Mouse (Mus musculus) lung, embryonic 14.5 days (tissue): Measurements from ENCODE around the gene BC107364. TPM values are rescaled to one million over a fixed set of nuclear protein-coding genes. Genes with fewer than 3 reads are reported as not detected.
A peak's percentile ranks its signal among the peaks of the same experiment; 100 is the strongest.
"Not testable (repeated sequence)": the region's sequence is repeated elsewhere in the genome, so short reads cannot be mapped to it uniquely, and the experiment has no call there.

ENCODE experiments used
- ATAC-seq: fragments of 200-750 bp; cut with Nextera tagmentation; 2 replicates; pipeline ENCODE4 v1.8.0; 2017; ENCODE audit warnings: mild to moderate bottlenecking, moderate TSS enrichment, moderate library complexity; ENCODE audit not compliant: insufficient read depth
- DNase-seq: peaks from one replicate; pipeline ENCODE4 v3.0.0-alpha.2; 2015
- H3K27ac ChIP-seq: fragments of 300-500 bp; sonication (generic); 2 replicates; pipeline ENCODE4 v1.5.1; 2014; ENCODE audit warnings: low read depth, mild to moderate bottlenecking, moderate library complexity
- H3K27me3 ChIP-seq: fragments of 300-500 bp; sonication (generic); 2 replicates; pipeline ENCODE4 v1.6.1; 2014; ENCODE audit warnings: low read length, control low read depth; ENCODE audit not compliant: insufficient read depth
- H3K36me3 ChIP-seq: fragments of 300-500 bp; sonication (generic); 2 replicates; pipeline ENCODE4 v1.6.1; 2014; ENCODE audit warnings: control low read depth; ENCODE audit not compliant: insufficient read depth
- H3K4me1 ChIP-seq: fragments of 300-500 bp; sonication (generic); 2 replicates; pipeline ENCODE4 v1.6.1; 2014; ENCODE audit warnings: antibody characterized with exemption, control low read depth; ENCODE audit not compliant: insufficient read depth
- H3K4me2 ChIP-seq: fragments of 300-500 bp; sonication (generic); 2 replicates; pipeline ENCODE4 v1.6.1; 2014; ENCODE audit warnings: mild to moderate bottlenecking
- H3K4me3 ChIP-seq: fragments of 300-500 bp; sonication (generic); 2 replicates; pipeline ENCODE4 v1.5.1; 2014; ENCODE audit warnings: low read depth, low read length
- H3K9ac ChIP-seq: fragments of 300-500 bp; sonication (generic); 2 replicates; pipeline ENCODE4 v1.6.1; 2014
- H3K9me3 ChIP-seq: fragments of 300-500 bp; sonication (generic); 2 replicates; pipeline ENCODE4 v1.6.1; 2016; ENCODE audit warnings: low read depth, low read length, control low read depth
- CTCF ChIP-seq: IDR thresholded peaks from 2 replicates; pipeline ENCODE4 v1.5.1; 2016; ENCODE audit warnings: antibody characterized with exemption, low read depth
- WGBS: fragments of 180-500 bp; shearing (Covaris S2); extraction: QIAGEN DNeasy Blood & Tissue Kit; methylation state at CpG from one replicate; pipeline ENCODE4 v1.1.7; 2014; 5-methylcytosine and 5-hydroxymethylcytosine counted together
- polyA plus RNA-seq: library from polyadenylated mRNA; unstranded; fragments of >200 nt; fragmentation: Nextera tagmentation; extraction: Ambion mirVana; gene quantifications from 2 replicates; pipeline ENCODE4 v1.2.1, GENCODE M21; 2014

BC107364 gene
- polyA plus RNA-seq, 1 experiment from 2014 or later = not detected

- peak; percentile 42 for ATAC-seq
- WGBS = under 1% methylated on average over 19 of the region's 19 CpGs
These were observed 45.4 kb upstream of the BC107364 start for GRCm38 (mm10) chr3:96497451-96498028.

GRCm38 (mm10) chr3:96496620-96497275, 44.6 kb upstream of the BC107364 start:
- not testable (repeated sequence) for H3K36me3 ChIP-seq, H3K27ac ChIP-seq, H3K27me3 ChIP-seq, H3K4me1 ChIP-seq, ATAC-seq, H3K9me3 ChIP-seq
- WGBS = 14% methylated on average over 14 of the region's 14 CpGs
- H3K4me2 ChIP-seq = peak overlapping the region; percentile 80
- peak overlapping the region; percentile 56 for H3K4me3 ChIP-seq
- peak; percentile 56 for DNase-seq
- H3K9ac ChIP-seq = peak overlapping the region; percentile 51

More at GRCm38 (mm10) chr3:96497451-96498028, 45.4 kb upstream of the BC107364 start:
- Histone ChIP-seq H3K4me1 (peaks cover 3% of the 10 kb centered on the region; the same call in 1 of the 2 replicates), H3K9ac (peak overlapping the region; percentile 51), H3K9me3 (no peaks in the 10 kb centered on the region), H3K4me2 (peak overlapping the region; percentile 80), H3K27ac (peak overlapping the region; percentile 24; the same call in 1 of the 2 replicates), H3K36me3 (no peaks in the 10 kb centered on the region), H3K4me3 (peak overlapping the region; percentile 56), H3K27me3 (no peaks in the 10 kb centered on the region)
- peak; percentile 79 for TF ChIP-seq CTCF
- peak; percentile 93 for DNase-seq

GRCm38 (mm10) chr3:96496216-96496615, 44.1 kb upstream of the BC107364 start:
- peak overlapping the region; percentile 80 for H3K4me2 ChIP-seq
- no peak for DNase-seq

GRCm38 (mm10) chr3:96495490-96496210, 43.5 kb upstream of the BC107364 start:
- Histone ChIP-seq H3K27ac (no peak overlapping the region), H3K27me3 (no peaks in the 10 kb centered on the region), H3K9me3 (no peaks in the 10 kb centered on the region), H3K4me3 (no peak overlapping the region), H3K4me2 (no peak overlapping the region), H3K9ac (no peak overlapping the region), H3K36me3 (no peaks in the 10 kb centered on the region), H3K4me1 (peaks cover 3% of the 10 kb centered on the region; the same call in 1 of the 2 replicates)
- no peak for TF ChIP-seq CTCF
- ATAC-seq (no peak), DNase-seq (no peak)
- 86% methylated on average over 1 of the region's 1 CpGs for WGBS

More at GRCm38 (mm10) chr3:96496216-96496615, 44.1 kb upstream of the BC107364 start:
- H3K36me3 ChIP-seq = no peaks in the 10 kb centered on the region
- H3K9ac ChIP-seq = no peak overlapping the region
- H3K4me3 ChIP-seq = no peak overlapping the region
- WGBS = 61% methylated on average over 7 of the region's 7 CpGs
- H3K9me3 ChIP-seq = no peaks in the 10 kb centered on the region
- H3K27me3 ChIP-seq = no peaks in the 10 kb centered on the region
- H3K4me1 ChIP-seq = peaks cover 3% of the 10 kb centered on the region; the same call in 1 of the 2 replicates
- no peak overlapping the region for H3K27ac ChIP-seq
- ATAC-seq = no peak
- TF ChIP-seq CTCF = no peak

- Histone ChIP-seq H3K4me1 (peaks cover 3% of the 10 kb centered on the region; the same call in 1 of the 2 replicates), H3K9ac (no peak overlapping the region), H3K4me2 (no peak overlapping the region), H3K27me3 (no peaks in the 10 kb centered on the region), H3K27ac (no peak overlapping the region), H3K4me3 (no peak overlapping the region), H3K9me3 (no peaks in the 10 kb centered on the region), H3K36me3 (no peaks in the 10 kb centered on the region)
- ATAC-seq (no peak), DNase-seq (no peak)
- TF ChIP-seq CTCF = no peak
- WGBS = 93% methylated on average over 3 of the region's 3 CpGs
These were observed 42.8 kb upstream of the BC107364 start for GRCm38 (mm10) chr3:96494912-96495311.

- not testable (repeated sequence) for DNase-seq
- 89% methylated on average over 5 of the region's 11 CpGs for WGBS
These were observed 42.4 kb upstream of the BC107364 start for GRCm38 (mm10) chr3:96494456-96494855.

GRCm38 (mm10) chr3:96489636-96490035, 37.5 kb upstream of the BC107364 start:
- WGBS = 63% methylated on average over 5 of the region's 8 CpGs
- ATAC-seq, DNase-seq, H3K4me3 ChIP-seq, H3K9me3 ChIP-seq, H3K27me3 ChIP-seq, H3K4me1 ChIP-seq, H3K9ac ChIP-seq, H3K4me2 ChIP-seq, H3K36me3 ChIP-seq: not testable (repeated sequence)
- peak overlapping the region; percentile 67; the same call in 1 of the 2 replicates for H3K27ac ChIP-seq

More at GRCm38 (mm10) chr3:96494456-96494855, 42.4 kb upstream of the BC107364 start:
- H3K4me1 ChIP-seq, H3K27ac ChIP-seq, H3K4me3 ChIP-seq, H3K27me3 ChIP-seq, H3K9ac ChIP-seq, H3K36me3 ChIP-seq, H3K9me3 ChIP-seq, ATAC-seq, H3K4me2 ChIP-seq: not testable (repeated sequence)

- H3K9ac ChIP-seq, H3K27me3 ChIP-seq, H3K4me1 ChIP-seq, DNase-seq, H3K9me3 ChIP-seq, H3K4me3 ChIP-seq, H3K36me3 ChIP-seq: not testable (repeated sequence)
- H3K4me2 ChIP-seq = 0 out of 2 replicates have a peak overlapping the region, but pooled peaks have one; percentile 31
- ATAC-seq = peak; percentile 77
- under 1% methylated on average over 9 of the region's 31 CpGs for WGBS
- peak overlapping the region; percentile 79; the same call in 1 of the 2 replicates for H3K27ac ChIP-seq
These were observed 37.0 kb upstream of the BC107364 start for GRCm38 (mm10) chr3:96488907-96489629.

- not testable (repeated sequence) for H3K9me3 ChIP-seq, DNase-seq, H3K36me3 ChIP-seq, H3K4me1 ChIP-seq, H3K27me3 ChIP-seq
- WGBS = 0% methylated on average over 1 of the region's 55 CpGs
- ATAC-seq = peak; percentile 83
- peak overlapping the region; percentile 91 for H3K27ac ChIP-seq
- H3K4me2 ChIP-seq = peak overlapping the region; percentile 70
- H3K4me3 ChIP-seq = peak overlapping the region; percentile 30
- H3K9ac ChIP-seq = peak overlapping the region; percentile 56
These were observed 36.3 kb upstream of the BC107364 start for GRCm38 (mm10) chr3:96488290-96488906.
